Mouse (Mus musculus): ENCODE results near the gene Specc1.
A peak's percentile ranks its signal among the peaks of the same experiment; 100 is the strongest.

The Specc1 gene

GRCm38 (mm10) chr11:62018315-62019205 is 62.0 kb downstream of the Specc1 start:
- DNase-seq, result no peak

DNA sequence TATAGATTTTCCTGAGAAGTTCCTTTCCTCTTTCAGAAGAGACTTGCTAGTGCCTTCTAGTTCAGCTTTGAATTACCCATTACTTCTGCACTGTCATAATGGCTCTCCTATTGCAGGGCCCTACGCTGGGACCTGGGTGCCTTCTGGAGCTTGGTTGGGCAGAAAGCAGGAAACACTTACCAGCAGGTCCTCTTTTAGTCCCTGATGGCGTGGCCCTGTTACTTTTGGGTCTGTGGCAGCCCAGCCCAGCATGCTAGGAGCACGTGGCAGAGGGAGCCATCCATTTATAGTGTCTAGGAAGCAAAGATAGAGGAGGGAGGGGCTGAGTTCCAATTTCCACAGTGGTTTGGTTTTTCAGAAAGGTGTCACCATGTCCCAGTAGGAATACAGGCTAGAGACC is 63.3 kb downstream of the Specc1 start:
- DNase-seq, result peak; percentile 75

DNA sequence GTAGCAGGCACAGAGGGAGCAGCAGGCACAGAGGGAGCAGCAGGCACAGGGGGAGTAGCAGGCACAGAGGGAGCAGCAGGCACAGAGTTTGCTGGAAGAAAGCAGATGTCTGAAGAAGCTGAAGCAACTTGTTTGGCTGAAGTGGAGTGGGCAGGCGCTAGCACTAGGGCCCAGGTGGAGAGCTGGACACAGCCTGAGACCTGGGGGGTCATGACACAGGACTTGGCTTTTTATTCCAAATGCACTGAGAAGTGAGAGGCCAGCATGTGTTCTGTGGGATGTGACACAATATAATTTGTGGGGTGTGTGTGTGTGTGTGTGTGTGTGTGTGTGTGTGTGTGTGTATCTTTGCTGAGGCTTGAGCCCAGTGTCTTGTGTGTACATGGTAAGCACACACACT is 64.3 kb downstream of the Specc1 start:
- DNase-seq, result no peak

GRCm38 (mm10) chr11:62022105-62022504 is 65.5 kb downstream of the Specc1 start:
- DNase-seq, result no peak

DNA sequence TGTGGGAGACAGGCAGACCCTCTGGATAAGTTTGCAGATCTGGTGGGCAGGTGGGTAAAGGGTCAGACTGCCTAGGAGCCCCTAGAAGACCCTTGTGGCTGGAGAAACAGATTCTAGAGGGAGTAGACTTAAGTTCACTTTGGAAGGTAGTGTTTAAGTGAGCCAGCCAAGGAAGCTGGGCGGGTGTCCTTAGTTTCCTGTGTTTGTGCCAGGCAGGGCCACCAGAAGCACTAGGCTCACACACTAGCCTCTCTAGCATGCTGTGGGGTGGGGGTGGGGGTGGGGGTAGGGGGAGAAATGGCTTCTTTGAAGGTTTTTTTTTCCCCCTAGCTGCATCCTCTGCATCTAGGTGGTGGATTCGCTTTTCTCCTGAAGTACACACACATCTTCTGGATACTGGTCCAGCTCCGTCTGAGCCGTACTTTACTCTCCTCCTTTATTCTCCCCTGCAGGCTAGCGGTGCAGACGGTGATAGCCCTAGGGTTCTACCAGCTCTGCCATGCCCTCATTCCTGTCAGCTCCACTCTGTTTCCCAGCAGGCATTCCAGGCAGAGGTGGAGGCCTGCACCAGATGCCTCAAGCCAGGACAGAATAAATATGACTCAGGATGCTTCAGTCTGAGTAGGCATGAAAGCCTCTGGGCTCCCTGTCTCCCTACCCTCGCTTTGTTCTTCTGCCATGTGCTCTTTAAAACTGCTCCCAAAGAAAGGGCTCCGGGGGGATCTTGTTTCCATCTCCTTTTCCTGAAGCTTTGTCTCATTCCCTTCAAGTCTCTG is 66.3 kb downstream of the Specc1 start:
- DNase-seq, result no peak

DNA sequence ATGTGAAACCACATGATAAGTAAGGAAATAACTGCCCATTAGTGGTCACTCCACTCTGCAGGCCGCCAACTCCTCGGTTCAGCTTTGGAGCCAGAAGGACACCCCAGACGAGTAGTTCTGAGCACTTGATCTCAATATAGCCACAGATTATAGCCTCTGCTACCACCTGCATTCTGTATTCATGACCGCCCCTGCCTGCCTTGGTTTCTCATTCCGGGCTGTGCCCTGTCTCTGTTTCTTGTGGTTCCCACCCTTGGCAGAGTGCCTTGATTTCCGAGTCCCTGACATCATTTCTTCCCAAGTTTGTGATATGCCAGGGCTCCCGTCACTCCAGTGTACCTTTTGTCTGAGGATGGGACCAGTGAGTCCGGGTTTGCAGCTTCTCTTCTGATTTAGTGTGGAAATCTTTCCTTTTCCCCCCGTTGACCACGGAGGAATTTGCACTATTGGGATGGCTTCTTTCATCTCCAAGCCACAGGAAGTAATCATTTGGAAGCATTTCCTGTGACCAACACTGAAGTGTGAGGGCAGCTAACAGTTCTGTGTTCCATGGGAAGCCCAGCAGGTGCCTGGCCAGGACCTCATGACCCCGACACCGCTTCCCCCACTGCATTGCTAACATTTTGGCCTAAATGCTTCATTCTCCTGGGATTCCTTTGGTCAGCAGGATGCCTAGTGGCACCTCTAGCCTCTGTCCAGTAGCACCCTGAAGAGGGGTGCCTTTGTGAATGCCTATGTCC is 67.1 kb downstream of the Specc1 start:
- no peak for DNase-seq

GRCm38 (mm10) chr11:62024234-62024601 is 67.7 kb downstream of the Specc1 start:
- DNase-seq, result no peak

DNA sequence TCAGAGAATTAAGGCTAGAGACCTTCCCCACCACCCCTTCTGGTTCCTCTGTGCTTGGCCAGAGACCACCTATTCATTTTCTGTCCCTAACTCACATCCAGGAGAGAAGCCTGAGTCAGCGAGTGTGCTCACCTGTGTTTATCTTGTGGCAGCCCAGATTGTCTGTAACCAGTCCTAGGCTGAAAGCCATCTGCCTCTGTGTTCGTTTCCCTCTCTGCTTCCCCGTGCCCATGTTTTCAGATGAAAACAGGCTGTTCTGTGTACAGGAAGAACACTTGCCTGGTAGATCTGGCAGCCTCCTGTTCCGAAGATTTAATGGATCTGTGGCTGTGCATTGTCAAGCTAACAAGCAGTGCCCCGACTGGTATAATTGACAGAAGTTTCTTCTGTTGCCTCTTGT is 68.4 kb downstream of the Specc1 start:
- DNase-seq, result peak; percentile 75

DNA sequence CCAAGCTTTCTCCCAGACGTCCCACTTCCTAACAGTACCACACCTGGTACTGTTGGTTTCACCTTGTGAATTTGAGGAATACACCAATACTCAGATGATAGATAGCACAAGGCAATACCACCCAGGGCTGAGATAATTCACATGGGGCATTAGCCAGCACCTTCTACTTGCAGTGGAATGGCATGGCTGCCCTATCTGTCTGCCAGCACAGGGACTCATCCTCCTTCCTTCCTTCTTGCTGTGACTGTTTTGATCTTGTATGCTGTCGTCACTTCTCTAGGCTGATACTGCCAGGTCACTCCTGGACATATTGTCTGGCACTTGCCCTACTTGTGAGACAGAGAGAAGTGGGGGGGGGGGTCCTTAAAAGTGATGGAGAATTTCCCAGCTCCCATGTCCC is 69.2 kb downstream of the Specc1 start:
- DNase-seq, result no peak

DNA sequence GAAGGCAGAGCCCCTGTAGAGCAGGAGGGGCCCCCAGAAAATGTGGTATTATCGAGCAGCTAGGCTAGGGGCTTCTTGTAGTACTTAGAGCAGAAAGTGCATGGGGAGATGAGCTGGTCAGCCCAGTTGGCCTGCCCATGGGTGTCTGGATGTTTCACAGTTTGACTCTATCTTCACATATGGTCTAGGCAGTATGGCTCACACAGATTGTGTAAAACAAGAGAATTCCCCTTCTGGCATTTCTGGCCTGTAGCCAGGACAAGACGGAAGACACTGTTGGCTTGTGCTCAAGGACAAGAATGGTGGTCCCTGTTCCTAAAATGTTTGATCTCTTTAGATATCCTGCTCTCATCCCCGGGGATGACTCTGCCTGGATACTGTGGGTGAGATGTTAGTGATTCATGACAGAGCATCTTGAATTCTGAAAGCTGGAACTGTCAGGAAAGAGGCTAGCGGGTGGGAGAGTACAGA is 69.8 kb downstream of the Specc1 start:
- no peak for DNase-seq

- no peak for DNase-seq
Measured at GRCm38 (mm10) chr11:62027271-62027670, 70.7 kb downstream of the Specc1 start.

DNA sequence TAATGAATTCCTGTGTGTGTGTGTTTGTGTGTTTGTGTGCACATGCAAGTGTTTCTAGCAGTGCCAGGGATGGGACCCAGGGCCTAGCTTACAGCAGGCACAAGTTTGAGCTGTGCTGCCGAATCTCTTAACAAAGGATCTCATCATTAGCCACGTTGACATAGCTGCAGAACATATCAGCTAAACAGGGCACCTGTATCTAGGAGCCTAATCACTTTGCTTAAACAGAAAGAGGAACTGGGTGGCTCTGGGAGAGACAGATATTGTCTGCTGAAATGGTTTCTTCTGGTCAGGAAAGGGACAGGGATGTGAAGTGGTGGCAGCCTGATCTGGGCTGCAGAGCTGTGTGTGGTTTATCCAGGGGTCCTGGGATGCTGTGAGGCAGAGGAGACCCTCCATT is 71.1 kb downstream of the Specc1 start:
- DNase-seq, result no peak

GRCm38 (mm10) chr11:62029171-62029570 is 72.6 kb downstream of the Specc1 start:
- no peak for DNase-seq

- DNase-seq, result no peak
Measured at GRCm38 (mm10) chr11:62034564-62034963, 78.0 kb downstream of the Specc1 start.

DNA sequence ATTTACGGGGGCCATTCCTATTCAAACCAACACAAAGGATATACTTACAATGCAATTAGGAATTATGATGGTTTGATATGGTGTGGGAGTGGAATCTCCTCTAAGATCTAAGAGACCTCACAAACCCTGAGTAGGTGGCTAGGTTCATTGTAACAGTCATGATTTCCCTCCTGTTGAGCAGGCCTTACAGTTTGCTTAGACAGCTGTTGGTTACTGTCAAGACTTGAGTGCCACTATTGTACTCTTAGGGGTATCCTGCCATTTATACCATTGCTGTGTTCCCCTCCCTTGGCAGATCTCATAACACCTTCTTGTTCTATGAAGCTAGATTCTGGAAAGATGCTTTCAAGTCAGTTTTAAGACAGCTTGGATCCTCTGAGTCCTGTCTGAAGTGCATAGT is 78.7 kb downstream of the Specc1 start:
- no peak for DNase-seq

DNA sequence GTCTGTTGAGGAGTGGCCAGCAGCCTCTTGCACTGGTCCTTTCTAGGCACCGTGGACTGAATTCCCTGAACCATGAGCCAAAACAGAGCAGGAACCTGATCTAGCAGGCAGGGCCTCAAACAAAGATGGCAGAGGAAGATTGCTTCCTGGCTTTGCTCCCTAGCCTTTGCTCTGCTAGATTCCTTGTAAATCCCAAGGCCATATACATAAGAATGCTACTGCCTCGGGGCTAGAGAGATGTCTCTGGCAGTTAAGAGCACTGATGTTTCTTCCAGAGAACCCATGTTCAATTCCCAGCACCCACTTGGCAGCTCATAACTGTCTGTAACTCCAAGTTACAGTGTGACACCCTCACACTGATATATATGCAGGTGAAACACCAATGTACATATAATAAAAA is 83.6 kb downstream of the Specc1 start:
- DNase-seq, result no peak

DNA sequence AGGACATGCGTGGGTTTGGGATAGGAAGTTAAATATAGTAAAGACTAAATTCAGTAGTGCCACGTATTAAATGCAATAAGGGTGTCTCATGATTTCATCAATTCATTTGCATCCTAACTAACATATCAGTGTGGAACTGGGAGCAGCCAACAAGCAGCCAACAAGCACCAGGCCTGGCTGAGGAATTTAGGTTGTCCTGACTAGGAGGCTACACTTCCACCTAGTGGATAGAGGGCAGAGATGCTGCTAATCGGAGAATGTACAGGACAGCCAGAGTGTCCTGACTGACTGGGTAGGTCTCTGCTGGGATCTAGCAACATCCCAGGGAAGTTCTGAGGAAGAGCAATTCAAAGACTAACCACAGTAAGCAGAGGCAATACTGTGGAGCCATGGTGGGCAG is 88.1 kb downstream of the Specc1 start:
- DNase-seq, result no peak

DNA sequence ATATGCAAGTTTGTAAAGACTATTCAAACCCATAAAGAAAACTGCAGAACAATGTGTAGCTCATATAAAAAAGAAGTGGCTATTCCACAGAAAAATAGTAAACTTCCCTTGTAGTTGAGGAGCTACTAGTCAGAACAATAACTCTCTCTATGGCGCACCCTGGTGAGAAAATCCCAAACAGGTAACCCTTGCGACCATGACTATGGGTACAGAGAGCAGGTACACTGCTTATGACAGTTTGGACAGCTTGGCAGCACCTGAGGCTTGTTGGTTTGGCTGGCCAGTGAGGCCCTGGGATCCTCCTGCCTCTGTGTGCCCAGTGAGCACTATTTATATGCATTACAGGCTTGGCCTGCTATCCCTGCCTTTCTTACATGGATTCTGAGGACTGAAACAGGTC is 89.4 kb downstream of the Specc1 start:
- DNase-seq, result no peak

DNA sequence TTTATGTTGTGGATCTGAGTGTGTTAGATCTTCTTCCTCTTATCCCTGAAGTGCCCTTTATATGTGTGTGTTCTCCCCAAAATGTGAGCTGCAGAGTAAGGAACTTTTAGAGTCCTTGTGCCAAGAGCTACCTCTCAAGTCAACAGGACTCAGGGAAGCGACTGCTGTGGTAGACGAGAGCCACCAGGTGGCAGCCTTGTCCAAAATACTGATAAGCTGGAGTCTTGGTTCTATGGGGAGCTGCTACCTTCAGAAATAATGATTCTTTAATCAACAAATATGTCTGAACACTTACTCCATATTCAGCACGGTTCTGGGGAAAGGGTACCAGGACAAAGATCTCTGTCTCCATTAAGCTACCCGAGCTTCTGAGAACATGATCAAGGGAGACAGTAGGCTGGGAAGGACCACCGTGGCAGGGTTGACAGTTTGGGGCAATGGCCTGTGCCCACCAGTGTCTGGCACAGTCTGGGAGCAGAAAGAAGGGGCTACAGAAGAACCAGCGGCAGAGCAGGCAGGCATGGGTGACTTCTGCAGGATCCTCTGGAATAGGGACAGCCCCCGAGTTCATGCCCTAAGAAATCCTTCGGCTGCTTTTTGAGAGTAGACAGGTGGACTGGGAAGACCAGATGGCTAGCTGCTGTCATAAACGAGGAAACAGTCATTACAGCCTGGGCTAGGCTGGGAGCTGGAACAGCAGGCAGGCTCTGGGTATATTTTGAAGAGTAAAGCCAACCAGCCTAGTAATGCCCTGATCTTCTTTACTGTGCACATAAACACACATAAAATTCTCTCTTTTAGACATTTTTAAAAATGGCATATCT is 91.5 kb downstream of the Specc1 start:
- peak; percentile 72 for DNase-seq

- DNase-seq, result no peak
Measured at GRCm38 (mm10) chr11:62049170-62049569, 92.6 kb downstream of the Specc1 start.

- no peak for DNase-seq
Measured at GRCm38 (mm10) chr11:62050356-62051330, 94.1 kb downstream of the Specc1 start.

Data from layer of hippocampus, adult 9-11 months (tissue).